Mouse (Mus musculus) small intestine, adult 2 months (tissue): ENCODE measurements around the gene Gm20503. TPM values are rescaled to one million over a fixed set of nuclear protein-coding genes. Genes with fewer than 3 reads are reported as not detected.

Experiments
- H3K27ac ChIP-seq: fragments of 200-500 bp; 2 replicates; pipeline ENCODE4 v1.5.1; 2012; ENCODE audit warnings: low read depth, low read length, control low read depth, inconsistent platforms; ENCODE audit not compliant: insufficient read depth
- H3K27me3 ChIP-seq: fragments of 200-500 bp; 2 replicates; pipeline ENCODE4 v1.6.1; 2012; ENCODE audit warnings: mild to moderate bottlenecking, moderate library complexity, low read length, inconsistent platforms; ENCODE audit not compliant: control insufficient read depth, insufficient read depth
- H3K36me3 ChIP-seq: fragments of 200-500 bp; 2 replicates; pipeline ENCODE4 v1.6.1; 2012; ENCODE audit warnings: mild to moderate bottlenecking, low read length, control low read depth, inconsistent platforms; ENCODE audit not compliant: control insufficient read depth, insufficient read depth
- H3K4me1 ChIP-seq: fragments of 200-500 bp; 2 replicates; pipeline ENCODE4 v1.6.1; 2012; ENCODE audit warnings: low read length, inconsistent platforms, mixed read lengths; ENCODE audit not compliant: control insufficient read depth, insufficient read depth, insufficient read length
- H3K4me3 ChIP-seq: fragments of 200-500 bp; 2 replicates; pipeline ENCODE4 v1.5.1; 2012; ENCODE audit warnings: low read depth, mild to moderate bottlenecking, control low read depth, inconsistent platforms, low read length, moderate library complexity
- CTCF ChIP-seq: fragments of 200-500 bp; IDR thresholded peaks from 2 replicates; pipeline ENCODE4 v1.5.1; 2012; ENCODE audit warnings: low read depth, mild to moderate bottlenecking, control low read depth, inconsistent platforms, low read length, moderate library complexity, mixed read lengths; ENCODE audit not compliant: insufficient replicate concordance, insufficient read length; ENCODE audit errors: extremely low read depth
- POLR2A ChIP-seq: fragments of 200-500 bp; IDR thresholded peaks from 2 replicates; pipeline ENCODE4 v1.6.1; 2012; ENCODE audit warnings: low read depth, mild to moderate bottlenecking, control low read depth, inconsistent platforms, low read length, moderate library complexity
- WGBS: fragments of 180-500 bp; shearing (Covaris S2); methylation state at CpG from one replicate; pipeline ENCODE4 v1.1.7; 2018; 5-methylcytosine and 5-hydroxymethylcytosine counted together
- polyA plus RNA-seq: library from polyadenylated mRNA; depleted of rRNA; stranded (reverse); fragments of >200 nt; gene quantifications from 2 replicates; pipeline ENCODE4 v1.2.3, GENCODE M21; 2012

Gm20503 gene
- polyA plus RNA-seq, 1 experiment, result 0.96 TPM

- WGBS, result 97% methylated on average over 5 of the region's 5 CpGs
- Histone ChIP-seq H3K27ac (no peak overlapping the region), H3K4me1 (no peaks in the 10 kb centered on the region), H3K27me3 (no peaks in the 10 kb centered on the region), H3K36me3 (peaks cover 5% of the 10 kb centered on the region), H3K4me3 (no peak overlapping the region)
- TF ChIP-seq POLR2A (no peak), CTCF (no peak)
Observed at GRCm38 (mm10) chr4:59043074-59043473, 40.1 kb downstream of the Gm20503 start.

GRCm38 (mm10) chr4:59043891-59044290, 40.9 kb downstream of the Gm20503 start:
- TF ChIP-seq POLR2A (no peak), CTCF (no peak)
- WGBS, result 51% methylated on average over 6 of the region's 6 CpGs
- no peaks in the 10 kb centered on the region for H3K4me1 ChIP-seq

GRCm38 (mm10) chr4:59047222-59047621, 44.2 kb downstream of the Gm20503 start:
- no peak overlapping the region for H3K4me3 ChIP-seq
- H3K36me3 ChIP-seq, result no peaks in the 10 kb centered on the region
- H3K4me1 ChIP-seq, result no peaks in the 10 kb centered on the region
- no peak overlapping the region for H3K27ac ChIP-seq
- H3K27me3 ChIP-seq, result no peaks in the 10 kb centered on the region
- no peak for TF ChIP-seq POLR2A
- no peak for TF ChIP-seq CTCF
- WGBS, result 66% methylated on average over 3 of the region's 3 CpGs

More at GRCm38 (mm10) chr4:59043891-59044290, 40.9 kb downstream of the Gm20503 start:
- Histone ChIP-seq H3K27me3 (no peaks in the 10 kb centered on the region), H3K36me3 (peaks cover 5% of the 10 kb centered on the region), H3K4me3 (no peak overlapping the region), H3K27ac (no peak overlapping the region)

DNA sequence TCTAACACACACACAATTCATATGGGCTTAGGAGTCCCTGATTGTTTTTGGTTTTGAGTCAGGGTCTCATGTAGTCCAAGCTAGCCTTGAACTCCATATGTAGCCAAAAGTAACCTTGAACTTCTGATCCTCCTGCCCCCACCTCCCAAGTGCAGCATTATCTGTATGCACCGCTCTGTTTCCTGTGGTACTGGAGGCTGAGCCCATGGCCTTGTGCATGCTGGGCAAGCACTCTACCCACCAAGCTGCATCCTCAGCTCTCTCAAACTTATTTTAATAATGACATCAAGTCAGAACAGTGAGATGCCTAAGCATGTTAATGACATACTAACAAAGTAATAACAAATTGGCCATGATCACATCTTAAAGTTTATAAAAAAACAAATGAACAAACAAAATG, 48.1 kb downstream of the Gm20503 start:
- no peaks in the 10 kb centered on the region for H3K27me3 ChIP-seq
- H3K4me3 ChIP-seq, result no peak overlapping the region
- no peaks in the 10 kb centered on the region for H3K4me1 ChIP-seq
- 95% methylated on average over 1 of the region's 1 CpGs for WGBS
- no peak for TF ChIP-seq CTCF
- TF ChIP-seq POLR2A, result no peak
- H3K27ac ChIP-seq, result no peak overlapping the region
- no peaks in the 10 kb centered on the region for H3K36me3 ChIP-seq

- no peaks in the 10 kb centered on the region for H3K36me3 ChIP-seq
- H3K4me1 ChIP-seq, result no peaks in the 10 kb centered on the region
- no peak overlapping the region for H3K27ac ChIP-seq
- H3K4me3 ChIP-seq, result no peak overlapping the region
- TF ChIP-seq CTCF, result no peak
- TF ChIP-seq POLR2A, result no peak
- WGBS, result 79% methylated on average over 3 of the region's 3 CpGs
- no peaks in the 10 kb centered on the region for H3K27me3 ChIP-seq
Observed at GRCm38 (mm10) chr4:59057929-59058328, 54.9 kb downstream of the Gm20503 start.

DNA sequence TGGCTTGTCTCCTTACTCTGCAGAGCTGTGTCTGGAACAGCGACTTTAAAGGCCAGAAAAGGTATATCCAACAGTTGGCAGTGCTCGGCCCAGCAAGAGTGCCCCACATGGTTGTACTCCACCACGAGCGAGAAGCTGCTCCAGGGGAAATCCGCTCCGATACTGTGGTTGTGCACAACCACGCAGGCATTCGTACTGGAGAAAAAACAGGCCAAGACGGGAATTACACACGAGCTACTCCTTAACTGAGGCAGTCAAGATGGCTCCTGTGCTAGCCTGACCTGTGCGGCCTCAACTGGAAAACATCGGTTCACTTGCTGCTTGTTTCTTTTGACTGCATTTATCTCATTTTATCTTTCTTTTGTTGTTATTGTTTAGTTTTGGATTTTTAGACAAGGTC, 59.5 kb downstream of the Gm20503 start:
- no peaks in the 10 kb centered on the region for H3K4me1 ChIP-seq
- no peaks in the 10 kb centered on the region for H3K36me3 ChIP-seq
- no peak overlapping the region for H3K4me3 ChIP-seq
- H3K27me3 ChIP-seq, result no peaks in the 10 kb centered on the region
- WGBS, result 84% methylated on average over 12 of the region's 12 CpGs
- H3K27ac ChIP-seq, result no peak overlapping the region
- no peak for TF ChIP-seq CTCF
- TF ChIP-seq POLR2A, result no peak

DNA sequence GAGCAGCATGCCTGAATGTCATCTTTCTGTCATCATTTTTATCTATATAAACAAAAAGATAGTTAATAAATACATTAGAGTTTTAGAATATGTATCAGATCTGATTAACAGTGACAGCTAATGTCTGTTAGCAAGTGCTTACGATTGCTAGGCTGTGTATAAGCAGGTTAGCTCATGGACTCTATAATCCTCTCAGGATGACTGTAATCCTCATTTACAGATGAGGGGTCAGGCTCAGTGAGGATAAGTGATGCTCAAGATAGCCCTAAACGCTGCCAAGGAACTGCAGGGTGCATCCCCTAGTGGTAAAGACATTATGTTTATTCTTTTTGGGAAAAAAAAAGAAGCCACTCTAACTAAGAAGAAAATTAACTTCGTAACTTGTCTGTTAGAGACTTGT, 66.3 kb downstream of the Gm20503 start:
- no peak overlapping the region for H3K27ac ChIP-seq
- no peaks in the 10 kb centered on the region for H3K36me3 ChIP-seq
- no peaks in the 10 kb centered on the region for H3K27me3 ChIP-seq
- no peaks in the 10 kb centered on the region for H3K4me1 ChIP-seq
- no peak for TF ChIP-seq POLR2A
- no peak for TF ChIP-seq CTCF
- H3K4me3 ChIP-seq, result no peak overlapping the region
- 50% methylated on average over 3 of the region's 3 CpGs for WGBS

GRCm38 (mm10) chr4:59083430-59083829, 80.4 kb downstream of the Gm20503 start:
- Histone ChIP-seq H3K36me3 (no peaks in the 10 kb centered on the region), H3K4me3 (no peak overlapping the region), H3K27ac (no peak overlapping the region), H3K4me1 (no peaks in the 10 kb centered on the region), H3K27me3 (no peaks in the 10 kb centered on the region)
- WGBS, result 52% methylated on average over 2 of the region's 2 CpGs
- TF ChIP-seq POLR2A, result no peak
